Mouse (Mus musculus): ENCODE results near the gene Pam16. TPM values are rescaled to one million over a fixed set of nuclear protein-coding genes. Genes with fewer than 3 reads are reported as not detected.
A peak's percentile ranks its signal among the peaks of the same experiment; 100 is the strongest.

Gene Pam16
- polyA plus RNA-seq, 1 experiment from 2014 or later = 104 TPM

DNA sequence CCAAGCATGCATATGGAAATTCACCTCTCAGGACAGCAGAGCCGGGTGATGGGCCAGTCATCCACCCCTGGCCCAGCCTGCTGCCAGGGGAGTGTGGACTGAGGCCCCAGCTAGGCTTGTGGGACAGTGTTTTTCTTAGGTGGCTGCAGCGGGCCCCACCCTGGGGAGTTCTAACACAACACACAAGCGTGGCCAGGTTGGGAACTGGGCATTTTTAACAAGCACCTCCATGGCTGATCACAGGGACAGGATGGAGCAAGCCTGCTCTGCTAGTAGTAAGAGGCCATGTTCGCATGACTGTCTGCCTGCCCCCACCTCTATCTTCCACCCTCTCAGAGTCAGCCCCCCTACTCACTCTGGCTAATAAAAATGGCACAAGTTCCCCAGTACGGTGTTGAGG is 26.7 kb downstream of the Pam16 start:
- H3K4me2 ChIP-seq (replicated peaks) = peak overlapping the region; percentile 93; the same call in 1 of the 2 replicates
- no peak for ATAC-seq (ENCODE audit: insufficient number of reproducible peaks, insufficient read depth, low FRiP score, low TSS enrichment)
- H3K4me1 ChIP-seq = peaks cover 84% of the 10 kb centered on the region
- H3K9ac ChIP-seq = 0 out of 2 replicates have a peak overlapping the region, but pooled peaks have one; percentile 1
- H3K36me3 ChIP-seq = no peaks in the 10 kb centered on the region
- H3K27me3 ChIP-seq = no peaks in the 10 kb centered on the region
- peak overlapping the region; percentile 97; the same call in 1 of the 2 replicates for H3K27ac ChIP-seq
- H3K4me3 ChIP-seq = peak overlapping the region; percentile 1; the same call in 1 of the 2 replicates
- WGBS = 59% methylated on average over 5 of the region's 5 CpGs
- H3K9me3 ChIP-seq = no peaks in the 10 kb centered on the region

DNA sequence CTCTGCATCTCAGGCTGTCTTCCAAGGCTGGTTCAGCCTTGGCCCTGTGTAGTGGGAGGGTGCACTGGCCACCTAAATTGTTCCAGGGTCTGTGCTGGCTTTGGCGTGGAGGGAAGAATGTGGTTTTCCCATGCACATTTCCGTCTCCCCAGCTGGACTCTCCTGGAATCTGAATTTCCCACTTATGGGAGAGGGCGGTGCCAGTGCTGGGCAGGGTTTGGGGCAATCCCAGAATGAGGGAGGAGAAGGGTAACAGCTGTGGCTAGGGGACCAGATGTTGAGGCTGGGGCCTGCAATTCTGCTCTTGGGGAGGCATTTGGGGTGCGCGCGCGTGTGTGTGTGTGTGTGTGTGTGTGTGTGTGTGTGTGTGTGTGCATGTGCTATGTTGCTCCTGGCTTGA is 27.5 kb downstream of the Pam16 start:
- Histone ChIP-seq H3K4me1 (peaks cover 84% of the 10 kb centered on the region), H3K27ac (peak overlapping the region; percentile 97; the same call in 1 of the 2 replicates), H3K9me3 (no peaks in the 10 kb centered on the region), H3K9ac (peak overlapping the region; percentile 38), H3K4me2 (replicated peaks) (peak overlapping the region; percentile 93), H3K27me3 (no peaks in the 10 kb centered on the region), H3K4me3 (peak overlapping the region; percentile 89; the same call in 1 of the 2 replicates), H3K36me3 (no peaks in the 10 kb centered on the region)
- no peak for ATAC-seq (ENCODE audit: insufficient number of reproducible peaks, insufficient read depth, low FRiP score, low TSS enrichment)
- 51% methylated on average over 7 of the region's 7 CpGs for WGBS

DNA sequence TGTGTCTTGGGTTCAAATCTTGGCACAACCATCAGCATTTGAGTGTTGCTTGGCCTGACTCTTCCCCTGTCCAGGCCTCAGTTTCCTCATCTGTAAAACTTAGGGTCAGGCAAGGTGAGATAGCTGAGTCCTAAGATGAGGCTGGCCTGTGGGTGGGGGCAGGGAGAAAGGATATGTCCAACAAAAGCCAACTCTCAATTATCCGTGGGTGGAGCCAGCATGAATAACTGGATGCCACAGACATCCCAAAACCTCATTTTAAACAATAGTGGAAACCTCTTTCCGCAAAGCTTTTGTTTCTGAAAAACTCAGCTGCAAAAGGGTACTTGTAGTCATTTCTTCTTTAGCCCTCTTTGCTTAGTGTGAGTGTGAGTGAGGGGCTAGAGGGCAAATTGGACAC is 28.0 kb downstream of the Pam16 start:
- no peak for ATAC-seq (ENCODE audit: insufficient number of reproducible peaks, insufficient read depth, low FRiP score, low TSS enrichment)
- peak overlapping the region; percentile 93 for H3K9ac ChIP-seq
- peak overlapping the region; percentile 97; the same call in 1 of the 2 replicates for H3K27ac ChIP-seq
- 52% methylated on average over 2 of the region's 2 CpGs for WGBS
- no peaks in the 10 kb centered on the region for H3K36me3 ChIP-seq
- H3K4me3 ChIP-seq = peak overlapping the region; percentile 89
- H3K27me3 ChIP-seq = no peaks in the 10 kb centered on the region
- no peaks in the 10 kb centered on the region for H3K9me3 ChIP-seq
- H3K4me2 ChIP-seq (replicated peaks) = peak overlapping the region; percentile 93
- peaks cover 81% of the 10 kb centered on the region for H3K4me1 ChIP-seq

DNA sequence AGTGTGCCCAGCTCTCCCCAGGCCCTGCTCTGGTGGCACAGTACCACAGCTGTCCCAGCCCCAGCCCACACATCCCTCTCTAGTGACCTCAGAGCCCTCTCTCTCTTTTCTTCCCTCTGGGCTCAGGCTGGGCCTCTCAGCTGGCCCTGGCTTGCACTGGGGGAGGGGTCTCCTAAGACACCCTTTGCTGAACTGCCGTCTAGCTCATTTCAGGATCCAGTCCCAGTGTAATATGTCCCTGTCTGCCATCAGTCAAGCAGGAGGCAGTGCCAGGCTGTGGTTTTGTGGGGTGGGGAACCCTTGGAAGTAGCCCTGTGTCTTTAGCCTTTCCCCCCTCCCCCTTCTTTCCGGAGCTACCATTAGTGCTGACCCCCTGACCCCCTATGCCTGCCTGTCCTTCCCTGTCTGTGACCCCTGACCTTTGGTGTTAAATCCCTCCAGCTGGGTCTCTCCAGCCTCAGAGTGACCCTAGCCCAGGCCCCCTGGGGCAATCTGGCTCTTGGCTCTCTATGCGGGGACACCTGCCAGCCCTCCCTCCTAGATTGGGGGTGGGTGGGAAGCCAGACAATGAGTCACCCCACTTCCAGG is 28.6 kb downstream of the Pam16 start:
- Histone ChIP-seq H3K4me2 (replicated peaks) (peak overlapping the region; percentile 93), H3K36me3 (no peaks in the 10 kb centered on the region), H3K4me3 (peak overlapping the region; percentile 89), H3K9me3 (no peaks in the 10 kb centered on the region), H3K9ac (peak overlapping the region; percentile 93), H3K4me1 (peaks cover 76% of the 10 kb centered on the region), H3K27me3 (no peaks in the 10 kb centered on the region), H3K27ac (peak overlapping the region; percentile 97)
- 5% methylated on average over 3 of the region's 3 CpGs for WGBS
- peak; percentile 7; the same call in 1 of the 2 replicates for ATAC-seq (ENCODE audit: insufficient number of reproducible peaks, insufficient read depth, low FRiP score, low TSS enrichment)

DNA sequence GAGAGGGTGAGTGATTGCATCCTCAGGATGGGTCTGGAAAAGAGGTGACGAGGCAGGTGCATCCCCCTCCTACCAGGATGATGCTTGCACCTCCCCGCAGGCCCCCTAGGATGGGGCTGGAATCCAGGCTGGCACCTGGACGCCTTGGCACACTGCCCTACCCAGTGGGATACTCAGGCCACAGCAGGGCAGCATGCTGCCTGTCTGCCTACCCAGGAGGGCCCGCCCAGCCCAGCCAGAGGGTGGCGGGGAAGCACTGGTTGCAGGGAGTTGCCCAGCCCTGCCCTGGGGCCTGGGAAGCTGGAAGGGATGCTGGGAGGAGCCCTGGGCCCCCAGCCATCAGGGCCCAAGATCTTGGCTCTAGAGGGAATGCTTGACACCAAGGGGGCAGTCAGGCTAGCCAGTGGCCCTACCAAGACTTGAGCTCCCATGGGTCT is 29.2 kb downstream of the Pam16 start:
- Histone ChIP-seq H3K27me3 (no peaks in the 10 kb centered on the region), H3K4me2 (replicated peaks) (peak overlapping the region; percentile 93), H3K4me3 (peak overlapping the region; percentile 89), H3K4me1 (peaks cover 71% of the 10 kb centered on the region), H3K27ac (peak overlapping the region; percentile 97), H3K9ac (peak overlapping the region; percentile 93), H3K36me3 (peaks cover 4% of the 10 kb centered on the region), H3K9me3 (no peaks in the 10 kb centered on the region)
- WGBS = 1% methylated on average over 5 of the region's 5 CpGs
- peak; percentile 6; the same call in 1 of the 2 replicates for ATAC-seq (ENCODE audit: insufficient number of reproducible peaks, insufficient read depth, low FRiP score, low TSS enrichment)

DNA sequence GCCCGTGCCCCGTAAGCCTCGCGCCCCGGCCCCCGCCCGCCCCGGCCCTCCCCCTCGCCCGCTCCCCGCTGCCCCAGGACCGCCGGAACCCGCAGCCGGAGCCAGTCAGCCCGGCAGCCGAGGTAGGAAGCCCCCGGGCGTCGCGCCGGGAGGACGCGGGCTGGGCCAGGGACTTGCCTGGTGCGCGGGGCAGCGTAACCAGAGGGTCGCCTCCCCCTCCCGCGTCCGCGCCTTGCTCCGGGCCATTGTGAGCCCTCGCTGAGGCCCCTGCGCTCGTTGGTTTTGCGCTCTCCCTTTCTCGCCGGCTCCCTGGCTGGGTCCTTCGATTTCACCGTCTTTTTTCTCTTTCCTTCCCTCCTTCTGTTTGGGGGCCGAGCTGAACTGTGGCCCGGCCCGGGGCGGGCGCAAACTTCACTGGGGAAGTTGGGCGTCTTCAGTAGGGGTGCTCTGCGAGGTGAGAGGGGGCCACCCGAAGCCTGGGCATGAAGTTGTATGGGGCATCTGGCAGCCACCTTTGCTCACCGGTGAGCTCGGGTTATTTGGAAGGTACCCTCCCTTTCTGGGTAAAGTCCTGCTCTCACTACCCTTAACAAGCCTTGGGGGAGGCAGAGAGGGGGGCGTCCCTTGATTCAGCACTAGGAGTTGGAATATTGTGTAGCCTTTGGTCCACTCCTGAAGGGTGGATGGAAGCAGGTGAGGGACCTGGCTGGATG is 29.8 kb downstream of the Pam16 start:
- peak; percentile 3; the same call in 1 of the 2 replicates for ATAC-seq (ENCODE audit: insufficient number of reproducible peaks, insufficient read depth, low FRiP score, low TSS enrichment)
- peaks cover 8% of the 10 kb centered on the region for H3K36me3 ChIP-seq
- no peaks in the 10 kb centered on the region for H3K27me3 ChIP-seq
- H3K4me3 ChIP-seq = peak overlapping the region; percentile 89
- H3K9ac ChIP-seq = peak overlapping the region; percentile 93
- 0% methylated on average over 38 of the region's 52 CpGs for whole genome bisulfite sequencing
- peak overlapping the region; percentile 97 for H3K27ac ChIP-seq
- H3K4me2 ChIP-seq (replicated peaks) = peak overlapping the region; percentile 93
- peaks cover 65% of the 10 kb centered on the region for H3K4me1 ChIP-seq
- no peaks in the 10 kb centered on the region for H3K9me3 ChIP-seq

- H3K4me3 ChIP-seq = peak within 1 kb of the TSS; percentile 89
- H3K9ac ChIP-seq = peak within 1 kb of the TSS; percentile 93
- no peaks in the 10 kb centered on the region for H3K9me3 ChIP-seq
- H3K4me2 ChIP-seq (replicated peaks) = peak within 1 kb of the TSS; percentile 93
- H3K27me3 ChIP-seq = no peaks in the 10 kb centered on the region
- peaks cover 8% of the 10 kb centered on the region for H3K36me3 ChIP-seq
- peaks cover 57% of the 10 kb centered on the region for H3K4me1 ChIP-seq
- WGBS = under 1% methylated on average over 33 of the region's 74 CpGs
- H3K27ac ChIP-seq = peak within 1 kb of the TSS; percentile 97
- ATAC-seq (ENCODE audit: insufficient number of reproducible peaks, insufficient read depth, low FRiP score, low TSS enrichment) = peak; percentile 75
These were observed 30.6 kb downstream of the Pam16 start, which contains the start of gene Glis2 for GRCm38 (mm10) chr16:4593971-4594813. TSS of gene Glis2 (plus strand) at chr16:4594713.

- peak overlapping the region; percentile 89 for H3K4me3 ChIP-seq
- H3K36me3 ChIP-seq = peaks cover 8% of the 10 kb centered on the region
- H3K4me2 ChIP-seq (replicated peaks) = peak overlapping the region; percentile 93
- H3K27me3 ChIP-seq = no peaks in the 10 kb centered on the region
- WGBS = 13% methylated on average over 32 of the region's 32 CpGs
- no peak for ATAC-seq (ENCODE audit: insufficient number of reproducible peaks, insufficient read depth, low FRiP score, low TSS enrichment)
- H3K9ac ChIP-seq = peak overlapping the region; percentile 93
- H3K27ac ChIP-seq = peak overlapping the region; percentile 97
- H3K9me3 ChIP-seq = no peaks in the 10 kb centered on the region
- H3K4me1 ChIP-seq = peaks cover 47% of the 10 kb centered on the region
These were observed 31.6 kb downstream of the Pam16 start for GRCm38 (mm10) chr16:4592909-4593875.

DNA sequence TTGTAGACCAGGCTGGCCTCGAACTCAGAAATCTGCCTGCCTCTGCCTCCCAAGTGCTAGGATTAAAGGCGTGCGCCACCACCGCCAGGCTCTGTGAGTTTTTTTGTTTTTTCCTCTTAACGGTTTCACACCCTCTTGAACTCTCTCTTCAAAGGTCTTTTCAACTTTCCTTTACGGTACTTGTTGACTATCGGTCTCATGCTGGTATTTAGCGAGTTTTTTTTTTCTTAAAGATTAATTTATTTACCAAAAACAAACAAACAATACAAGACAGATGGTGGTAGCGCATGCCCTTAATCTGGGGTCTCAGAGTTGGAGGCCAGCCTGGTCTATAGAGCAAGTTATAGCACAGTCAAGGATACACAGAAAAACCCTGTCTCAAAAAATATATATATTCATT is 34.6 kb downstream of the Pam16 start:
- Histone ChIP-seq H3K27ac (no peak overlapping the region), H3K4me3 (no peak overlapping the region), H3K36me3 (peaks cover 8% of the 10 kb centered on the region), H3K4me2 (replicated peaks) (no peak overlapping the region), H3K4me1 (peaks cover 34% of the 10 kb centered on the region), H3K9ac (no peak overlapping the region), H3K27me3 (no peaks in the 10 kb centered on the region), H3K9me3 (no peaks in the 10 kb centered on the region)
- ATAC-seq (ENCODE audit: insufficient number of reproducible peaks, insufficient read depth, low FRiP score, low TSS enrichment) = no peak
- WGBS = 98% methylated on average over 9 of the region's 9 CpGs

- WGBS = 56% methylated on average over 5 of the region's 5 CpGs
- Histone ChIP-seq H3K27ac (peak overlapping the region; percentile 90), H3K4me1 (peaks cover 21% of the 10 kb centered on the region), H3K27me3 (no peaks in the 10 kb centered on the region), H3K9me3 (no peaks in the 10 kb centered on the region), H3K4me2 (replicated peaks) (no peak overlapping the region), H3K36me3 (peaks cover 8% of the 10 kb centered on the region), H3K9ac (0 out of 2 replicates have a peak overlapping the region, but pooled peaks have one; percentile 52), H3K4me3 (no peak overlapping the region)
- ATAC-seq (ENCODE audit: insufficient number of reproducible peaks, insufficient read depth, low FRiP score, low TSS enrichment) = no peak
These were observed 37.1 kb downstream of the Pam16 start for GRCm38 (mm10) chr16:4587516-4588210.
